ENCODE assay signal across 8 mouse cellular contexts in the genomic region with DNA sequence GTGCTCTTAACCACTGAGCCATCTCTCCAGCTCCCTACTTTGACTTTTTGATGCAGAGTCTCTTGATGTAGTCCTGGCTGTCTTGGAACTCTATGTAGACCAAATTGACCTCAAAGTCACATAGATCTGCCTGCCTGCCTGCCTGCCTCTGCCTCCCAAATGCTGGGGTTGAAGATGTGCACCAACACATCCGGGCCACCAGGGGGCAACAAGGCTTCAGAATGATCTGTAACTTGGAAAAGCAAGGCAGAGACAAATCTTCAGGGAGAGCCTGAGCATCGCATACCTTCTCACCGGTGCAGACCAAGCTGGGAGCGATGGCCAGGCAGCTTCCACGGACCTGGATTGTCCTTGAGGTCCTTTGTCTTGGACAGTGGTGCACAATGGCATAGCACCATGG. TPM values are rescaled to one million over a fixed set of nuclear protein-coding genes. Genes with fewer than 3 reads are reported as not detected.
DNase-seq lines count a peak whose midpoint lies in the region; ATAC-seq and TF ChIP-seq lines count a peak whose summit lies in the region.

No protein-coding gene starts in this region.

- no peaks in the 10 kb centered on the region for H3K36me3 ChIP-seq in forebrain, postnatal 0 days (ENCODE audit: insufficient read depth)
- H3K36me3 ChIP-seq in forebrain, embryonic 13.5 days (ENCODE audit: poor library complexity, severe bottlenecking), result no peaks in the 10 kb centered on the region
- H3K36me3 ChIP-seq in embryonic facial prominence, embryonic 10.5 days (replicated peaks), result peaks cover 19% of the 10 kb centered on the region
- no peaks in the 10 kb centered on the region for H3K36me3 ChIP-seq in intestine, embryonic 15.5 days

- ATAC-seq in forebrain, postnatal 0 days, result no peak
- no peak for ATAC-seq in forebrain, embryonic 13.5 days
- ATAC-seq in intestine, embryonic 15.5 days, result no peak; the same call in 1 of the 2 replicates

- no peak overlapping the region for H3K9ac ChIP-seq in forebrain, postnatal 0 days
- no peak overlapping the region for H3K9ac ChIP-seq in forebrain, embryonic 13.5 days
- H3K9ac ChIP-seq in intestine, embryonic 15.5 days, result no peak overlapping the region

- WGBS in forebrain, postnatal 0 days, result 39% methylated on average over 5 of the region's 5 CpGs
- WGBS in forebrain, embryonic 13.5 days, result 39% methylated on average over 5 of the region's 5 CpGs
- WGBS in embryonic facial prominence, embryonic 10.5 days, result 38% methylated on average over 5 of the region's 5 CpGs
- 34% methylated on average over 5 of the region's 5 CpGs for WGBS in intestine, embryonic 15.5 days

- H3K4me3 ChIP-seq in forebrain, postnatal 0 days (ENCODE audit: low read depth, low read length), result no peak overlapping the region
- no peak overlapping the region for H3K4me3 ChIP-seq in forebrain, embryonic 13.5 days
- H3K4me3 ChIP-seq in embryonic facial prominence, embryonic 10.5 days, result no peak overlapping the region
- no peak overlapping the region for H3K4me3 ChIP-seq in intestine, embryonic 15.5 days (replicated peaks)

- no peaks in the 10 kb centered on the region for H3K4me1 ChIP-seq in forebrain, postnatal 0 days (ENCODE audit: insufficient read depth)
- H3K4me1 ChIP-seq in forebrain, embryonic 13.5 days, result no peaks in the 10 kb centered on the region
- H3K4me1 ChIP-seq in embryonic facial prominence, embryonic 10.5 days, result peaks cover 8% of the 10 kb centered on the region
- peaks cover 2% of the 10 kb centered on the region for H3K4me1 ChIP-seq in intestine, embryonic 15.5 days (replicated peaks)

- TF ChIP-seq CTCF in forebrain, postnatal 0 days (IDR thresholded peaks at IDR 0.05; ENCODE audit: low read depth), result peak; percentile 75

- no peak overlapping the region for H3K4me2 ChIP-seq in forebrain, postnatal 0 days (ENCODE audit: low read depth)
- no peak overlapping the region for H3K4me2 ChIP-seq in forebrain, embryonic 13.5 days
- H3K4me2 ChIP-seq in intestine, embryonic 15.5 days (replicated peaks), result no peak overlapping the region

- no peak for DNase-seq in forebrain, postnatal 0 days
- peak; percentile 76 for DNase-seq in 416B (ENCODE audit: low read depth)
- peak; percentile 59 for DNase-seq in WW6 (ENCODE audit: low read depth, low spot score)
- peak; percentile 66 for DNase-seq in embryonic facial prominence, embryonic 10.5 days (ENCODE audit: low spot score)
- DNase-seq in kidney, postnatal 36 days, result peak; percentile 51 to 77
- peak; percentile 79 to 86 for DNase-seq in natural killer cell, adult 2 months (ENCODE audit: low spot score in 2 of 2)

- no peaks in the 10 kb centered on the region for H3K27me3 ChIP-seq in forebrain, postnatal 0 days (ENCODE audit: insufficient read depth, low read length)
- H3K27me3 ChIP-seq in forebrain, embryonic 13.5 days, result no peaks in the 10 kb centered on the region
- no peaks in the 10 kb centered on the region for H3K27me3 ChIP-seq in embryonic facial prominence, embryonic 10.5 days (replicated peaks; ENCODE audit: low read depth, poor library complexity, severe bottlenecking)
- no peaks in the 10 kb centered on the region for H3K27me3 ChIP-seq in intestine, embryonic 15.5 days (replicated peaks)

- no peaks in the 10 kb centered on the region for H3K9me3 ChIP-seq in forebrain, postnatal 0 days (ENCODE audit: low read length)
- H3K9me3 ChIP-seq in forebrain, embryonic 13.5 days (replicated peaks), result no peaks in the 10 kb centered on the region
- H3K9me3 ChIP-seq in embryonic facial prominence, embryonic 10.5 days, result no peaks in the 10 kb centered on the region
- H3K9me3 ChIP-seq in intestine, embryonic 15.5 days, result no peaks in the 10 kb centered on the region

- no peak overlapping the region for H3K27ac ChIP-seq in forebrain, postnatal 0 days (ENCODE audit: low read depth, low read length)
- H3K27ac ChIP-seq in forebrain, embryonic 13.5 days, result no peak overlapping the region
- no peak overlapping the region for H3K27ac ChIP-seq in embryonic facial prominence, embryonic 10.5 days (replicated peaks)
- no peak overlapping the region for H3K27ac ChIP-seq in intestine, embryonic 15.5 days

RNA-seq across cellular contexts. Expression of a gene that starts 7.9 kb away (rescaled TPM):
- total RNA-seq in forebrain, postnatal 0 days (2014; rRNA removed), result 66.2 and 68.4 TPM in 2 replicates
- 75.9 and 77.3 TPM in 2 replicates for polyA plus RNA-seq in forebrain, postnatal 0 days (2015; fragmentation: Nextera tagmentation; extraction: Ambion mirVana)
- polyA plus RNA-seq in forebrain, embryonic 13.5 days (2015; fragmentation: Nextera tagmentation; extraction: Ambion mirVana), result 33.6 and 35.1 TPM in 2 replicates
- polyA plus RNA-seq in embryonic facial prominence, embryonic 10.5 days (2016; fragmentation: Nextera tagmentation; extraction: Ambion mirVana), result 38.4 and 42.0 TPM in 2 replicates
- polyA plus RNA-seq in intestine, embryonic 15.5 days (2015; fragmentation: Nextera tagmentation; extraction: Ambion mirVana), result 112 and 121 TPM in 2 replicates

RNA-seq across cellular contexts. Expression of a gene that starts 13.2 kb away (rescaled TPM):
- 22.5 and 25.3 TPM in 2 replicates for total RNA-seq in forebrain, postnatal 0 days (2014; rRNA removed)
- 16.5 and 20.3 TPM in 2 replicates for polyA plus RNA-seq in forebrain, postnatal 0 days (2015; fragmentation: Nextera tagmentation; extraction: Ambion mirVana)
- polyA plus RNA-seq in forebrain, embryonic 13.5 days (2015; fragmentation: Nextera tagmentation; extraction: Ambion mirVana), result 9.3 and 13.0 TPM in 2 replicates
- polyA plus RNA-seq in embryonic facial prominence, embryonic 10.5 days (2016; fragmentation: Nextera tagmentation; extraction: Ambion mirVana), result 8.4 and 10.3 TPM in 2 replicates
- polyA plus RNA-seq in intestine, embryonic 15.5 days (2015; fragmentation: Nextera tagmentation; extraction: Ambion mirVana), result 12.5 and 13.4 TPM in 2 replicates

RNA-seq across cellular contexts. Expression of a gene that starts 27.6 kb away (rescaled TPM):
- 45.2 and 46.1 TPM in 2 replicates for total RNA-seq in forebrain, postnatal 0 days (2014; rRNA removed)
- 34.6 and 34.8 TPM in 2 replicates for polyA plus RNA-seq in forebrain, postnatal 0 days (2015; fragmentation: Nextera tagmentation; extraction: Ambion mirVana)
- 31.4 and 31.5 TPM in 2 replicates for polyA plus RNA-seq in forebrain, embryonic 13.5 days (2015; fragmentation: Nextera tagmentation; extraction: Ambion mirVana)
- polyA plus RNA-seq in embryonic facial prominence, embryonic 10.5 days (2016; fragmentation: Nextera tagmentation; extraction: Ambion mirVana), result 35.9 and 36.7 TPM in 2 replicates
- polyA plus RNA-seq in intestine, embryonic 15.5 days (2015; fragmentation: Nextera tagmentation; extraction: Ambion mirVana), result 21.3 and 22.4 TPM in 2 replicates

RNA-seq across cellular contexts. Expression of a gene that starts 36.0 kb away (rescaled TPM):
- 12.2 and 12.9 TPM in 2 replicates for total RNA-seq in forebrain, postnatal 0 days (2014; rRNA removed)
- polyA plus RNA-seq in forebrain, postnatal 0 days (2015; fragmentation: Nextera tagmentation; extraction: Ambion mirVana), result 6.4 and 7.2 TPM in 2 replicates
- 17.9 and 18.9 TPM in 2 replicates for polyA plus RNA-seq in forebrain, embryonic 13.5 days (2015; fragmentation: Nextera tagmentation; extraction: Ambion mirVana)
- polyA plus RNA-seq in embryonic facial prominence, embryonic 10.5 days (2016; fragmentation: Nextera tagmentation; extraction: Ambion mirVana), result 11.8 and 13.3 TPM in 2 replicates
- polyA plus RNA-seq in intestine, embryonic 15.5 days (2015; fragmentation: Nextera tagmentation; extraction: Ambion mirVana), result 16.1 and 17.2 TPM in 2 replicates

RNA-seq across cellular contexts. Expression of a gene that starts 36.1 kb away (rescaled TPM):
- total RNA-seq in forebrain, postnatal 0 days (2014; rRNA removed), result 177 and 216 TPM in 2 replicates
- 695 and 816 TPM in 2 replicates for polyA plus RNA-seq in forebrain, postnatal 0 days (2015; fragmentation: Nextera tagmentation; extraction: Ambion mirVana)
- 693 and 750 TPM in 2 replicates for polyA plus RNA-seq in forebrain, embryonic 13.5 days (2015; fragmentation: Nextera tagmentation; extraction: Ambion mirVana)
- polyA plus RNA-seq in embryonic facial prominence, embryonic 10.5 days (2016; fragmentation: Nextera tagmentation; extraction: Ambion mirVana), result 784 and 812 TPM in 2 replicates
- polyA plus RNA-seq in intestine, embryonic 15.5 days (2015; fragmentation: Nextera tagmentation; extraction: Ambion mirVana), result 619 and 707 TPM in 2 replicates
